Mouse (Mus musculus): ENCODE measurements around the gene Mrpl57.

GRCm38 (mm10) chr14:57859520-57859919, 33.5 kb downstream of the Mrpl57 start:
- TF ChIP-seq POLR2A (IDR thresholded peaks at IDR 0.05; ENCODE audit: borderline replicate concordance, extremely low read depth, low read depth, low read length), result no peak
- no peak for TF ChIP-seq CTCF (IDR thresholded peaks at IDR 0.05; ENCODE audit: insufficient read depth, low read length)

All from lung, adult 2 months (tissue).